Mouse (Mus musculus) heart, postnatal 14 days (tissue): ENCODE data around the gene G6pc3. TPM values are rescaled to one million over a fixed set of nuclear protein-coding genes. Genes with fewer than 3 reads are reported as not detected.

Source experiments
- DNase-seq, 2 experiments: peaks; one replicate each; pipeline ENCODE4 v3.0.0; 2021 to 2022
- intact Hi-C: fragments of 180-260 bp; cut with DNase I; formaldehyde crosslinking; loops from one replicate; pipeline ENCODE4 v1.15.1; 2025
- total RNA-seq, 2 experiments: library from RNA; stranded (reverse); gene quantifications; 2 replicates each; pipeline ENCODE4 v1.2.3; 2021

G6pc3 gene
- total RNA-seq, 2 experiments from 2014 or later, result 35.0 to 35.7 TPM

GRCm38 (mm10) chr11:102215511-102215910 is 26.1 kb downstream of the G6pc3 start:
- DNase-seq, result peak in 1 of 2 experiments; percentile 10

GRCm38 (mm10) chr11:102216056-102216885 is 26.9 kb downstream of the G6pc3 start:
- intact Hi-C loops, result no loop called here
- DNase-seq, result peak; percentile 68 to 78

More at GRCm38 (mm10) chr11:102215511-102215910, 26.1 kb downstream of the G6pc3 start:
- intact Hi-C loops, result no loop called here

DNA sequence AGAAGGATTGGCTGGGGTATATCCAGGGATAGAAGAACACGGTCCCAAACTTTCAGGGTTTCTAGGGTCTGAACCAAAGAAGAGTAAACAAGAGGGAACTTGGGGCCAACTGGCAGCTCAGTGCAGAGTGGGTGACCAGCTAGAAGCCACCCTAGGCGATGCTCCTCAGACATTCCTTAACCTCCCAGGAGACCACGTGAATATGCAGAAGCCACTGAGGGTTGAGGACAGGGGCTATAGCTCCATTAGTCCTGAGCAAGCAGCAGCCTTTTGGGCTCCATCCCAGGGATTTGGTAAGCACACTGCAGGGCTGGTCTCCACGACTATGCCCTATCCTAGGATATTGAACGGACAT is 27.4 kb downstream of the G6pc3 start:
- intact Hi-C loops, result no loop called here
- no peak for DNase-seq

DNA sequence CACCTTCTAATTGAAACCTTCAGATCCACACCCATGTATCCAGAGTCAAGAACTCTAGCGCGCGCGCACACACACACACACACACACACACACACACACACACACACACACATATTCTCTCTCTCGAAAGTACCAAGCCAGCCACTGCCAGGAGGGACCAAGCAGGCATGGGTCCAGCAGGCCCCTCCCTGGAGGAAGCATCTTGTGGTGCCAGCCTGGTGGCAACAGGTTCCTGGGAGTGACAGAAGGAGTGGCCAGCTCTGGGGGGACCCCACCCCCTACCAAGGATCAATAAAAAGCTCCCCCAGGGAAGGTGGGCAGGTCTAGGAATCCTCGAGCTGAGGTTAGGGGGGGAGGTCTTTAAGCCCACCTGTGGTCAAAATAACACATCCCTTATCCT is 28.0 kb downstream of the G6pc3 start:
- DNase-seq, result peak in 1 of 2 experiments; percentile 26
- intact Hi-C loops, result no loop called here

DNA sequence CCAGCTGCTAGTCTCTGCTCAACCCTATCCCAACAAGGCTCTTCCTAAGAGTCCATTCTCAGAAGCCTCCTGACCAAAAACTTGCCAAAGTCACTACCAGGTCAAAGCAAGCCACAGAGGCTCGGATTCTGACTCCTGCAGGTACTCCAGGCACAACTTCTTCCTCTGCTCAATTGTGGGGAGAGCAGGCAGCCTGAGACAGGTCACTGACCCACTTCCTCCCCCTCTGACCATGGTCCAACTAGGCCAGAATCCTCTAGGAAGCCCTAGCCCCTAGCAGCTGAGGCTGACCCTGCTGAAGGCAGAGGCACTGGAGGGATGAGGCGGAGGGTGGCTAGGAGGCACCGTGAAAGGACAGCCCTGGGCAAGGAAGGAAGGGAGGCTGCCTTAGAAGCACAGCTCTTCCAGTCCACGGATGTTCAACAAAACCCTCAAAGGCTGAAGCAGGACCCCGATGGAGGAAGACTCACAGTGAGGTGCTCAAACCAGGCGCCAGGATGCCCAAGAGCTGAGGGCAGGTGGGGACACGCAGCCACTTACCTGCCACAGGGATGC is 28.5 kb downstream of the G6pc3 start:
- peak in 1 of 2 experiments; percentile 18 for DNase-seq
- intact Hi-C loops, result no loop called here

DNA sequence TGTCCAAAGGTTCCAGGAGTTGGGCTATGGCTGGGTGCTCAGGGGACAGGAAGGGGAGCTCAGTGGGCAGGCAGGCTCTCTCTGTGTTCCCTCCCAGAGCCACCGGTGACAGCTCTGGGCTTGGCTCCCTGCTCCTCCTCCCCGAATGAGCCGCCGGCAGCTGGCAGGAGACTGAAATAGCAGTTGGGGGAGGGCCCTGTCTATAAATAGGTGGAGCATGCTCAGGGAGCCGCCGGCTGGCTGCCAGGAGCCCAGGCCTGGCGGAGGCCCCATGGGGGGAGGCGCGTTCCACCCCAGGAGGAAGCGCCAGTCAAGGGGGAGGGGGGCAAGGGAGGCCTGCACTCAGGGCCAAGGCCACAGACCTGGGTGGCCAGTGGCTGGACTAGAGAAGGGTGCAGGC is 29.4 kb downstream of the G6pc3 start:
- DNase-seq, result peak; percentile 98 to 99
- intact Hi-C loops, result no loop called here

- intact Hi-C loops, result no loop called here
- peak; percentile 28 to 38 for DNase-seq
These were observed 30.0 kb downstream of the G6pc3 start for GRCm38 (mm10) chr11:102219247-102219993.

- intact Hi-C loops, result loop anchor here (5.0 kb wide), 2 partner anchors 33 to 63 kb away; partner anchors contain the start of genes G6pc3, Lsm12 and Tmem101
- DNase-seq, result peak; percentile 85 to 90
These were observed 30.6 kb downstream of the G6pc3 start for GRCm38 (mm10) chr11:102219994-102220346.

DNA sequence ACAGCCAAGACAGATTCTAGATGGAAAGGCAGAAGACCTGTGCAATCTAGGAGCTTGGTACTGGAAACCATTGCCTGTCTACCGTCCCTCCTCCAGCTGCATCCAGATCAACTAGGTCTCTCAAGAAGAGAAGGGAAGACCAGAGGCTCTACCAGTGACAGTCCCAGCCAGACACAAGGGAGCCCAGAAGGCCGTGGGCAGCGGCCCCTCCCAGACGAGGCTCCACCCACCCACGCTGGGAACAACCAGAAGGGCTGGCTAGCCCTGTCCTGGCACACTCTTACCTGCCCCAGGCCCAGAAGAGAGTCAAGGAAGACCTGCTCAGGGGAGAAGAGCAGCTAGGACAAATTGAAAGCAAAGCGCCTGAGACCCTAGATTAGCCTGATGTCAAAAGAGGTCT is 31.0 kb downstream of the G6pc3 start:
- intact Hi-C loops, result loop anchor here (5.0 kb wide), 2 partner anchors 33 to 63 kb away; partner anchors contain the start of genes G6pc3, Lsm12 and Tmem101
- DNase-seq, result peak in 1 of 2 experiments; percentile 15

GRCm38 (mm10) chr11:102221243-102221953 is 32.0 kb downstream of the G6pc3 start:
- intact Hi-C loops, result loop anchor here (5.0 kb wide), 2 partner anchors 34 to 64 kb away; partner anchors contain the start of genes G6pc3, Lsm12 and Tmem101
- DNase-seq, result peak in 1 of 2 experiments; percentile 2

DNA sequence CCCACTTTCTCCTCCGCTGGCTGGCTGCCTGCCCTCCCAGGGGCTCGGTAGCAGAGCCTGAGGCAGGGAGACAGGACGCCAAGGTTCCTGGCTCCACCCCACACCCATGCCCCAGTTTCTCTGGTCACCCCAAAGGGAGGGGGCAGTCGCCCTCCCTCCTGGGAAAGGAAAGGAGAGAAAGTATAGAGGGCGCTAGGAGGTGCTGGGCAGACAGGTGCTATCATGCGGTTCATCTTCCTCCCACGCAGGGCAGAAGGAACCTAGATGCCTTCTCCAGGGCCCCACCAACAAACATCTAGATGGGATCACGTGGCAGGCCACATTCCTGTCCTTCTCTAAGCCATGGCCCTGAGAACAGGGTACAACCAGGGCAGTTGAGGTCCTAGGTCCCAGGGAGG is 32.5 kb downstream of the G6pc3 start:
- DNase-seq, result peak in 1 of 2 experiments; percentile 7
- intact Hi-C loops, result loop anchor here (5.0 kb wide), 2 partner anchors 35 to 65 kb away; partner anchors contain the start of genes G6pc3, Lsm12 and Tmem101

- intact Hi-C loops, result loop anchor here (5.0 kb wide), 2 partner anchors 36 to 66 kb away; partner anchors contain the start of genes G6pc3, Lsm12 and Tmem101
- peak; percentile 57 to 73 for DNase-seq
These were observed 33.7 kb downstream of the G6pc3 start for GRCm38 (mm10) chr11:102223166-102223565.

DNA sequence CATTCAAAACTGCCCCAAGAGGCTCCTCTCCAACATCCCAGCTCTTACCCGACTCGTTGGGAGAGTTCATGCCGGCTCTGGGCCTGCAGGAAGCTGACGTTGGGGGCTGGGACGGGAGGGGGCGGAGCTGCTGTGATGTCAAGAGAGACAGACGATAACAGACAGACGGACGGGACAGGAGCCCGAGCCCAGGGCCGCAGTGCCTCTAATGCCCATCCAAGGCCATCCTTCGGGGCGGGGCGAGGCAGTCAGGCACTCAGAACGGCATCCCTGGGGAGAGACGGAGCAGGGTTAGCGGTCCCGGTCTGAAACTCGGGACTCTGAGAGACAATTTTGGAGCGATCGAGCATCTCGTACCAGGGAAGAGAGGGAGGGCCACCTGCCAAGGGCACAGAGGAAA is 35.3 kb downstream of the G6pc3 start:
- intact Hi-C loops, result loop anchor here (5.0 kb wide), 2 partner anchors 37 to 67 kb away; partner anchors contain the start of genes G6pc3, Lsm12 and Tmem101
- peak; percentile 40 to 46 for DNase-seq

DNA sequence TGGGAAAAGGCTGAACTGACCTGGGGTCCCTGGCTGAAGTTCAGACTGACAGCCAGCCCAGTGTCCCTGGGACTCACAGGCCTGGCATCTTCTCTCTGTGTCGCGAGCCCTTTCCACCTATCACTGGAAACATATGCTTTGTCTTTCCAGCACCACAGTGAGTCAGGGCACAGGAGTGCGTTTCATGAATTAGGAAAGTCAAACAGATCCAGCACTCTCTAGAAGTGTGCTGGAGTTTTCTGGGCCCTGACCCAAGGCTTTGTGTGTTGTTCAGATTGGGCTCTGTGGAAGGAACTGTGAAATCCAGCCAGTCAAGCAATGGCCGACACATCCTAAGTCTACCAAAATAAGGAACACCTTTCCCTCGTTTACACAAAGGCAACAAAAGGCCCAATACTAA is 35.8 kb downstream of the G6pc3 start:
- DNase-seq, result peak in 1 of 2 experiments; percentile 2
- intact Hi-C loops, result no loop called here

- intact Hi-C loops, result no loop called here
These were observed 36.9 kb downstream of the G6pc3 start for GRCm38 (mm10) chr11:102226067-102226978.

DNA sequence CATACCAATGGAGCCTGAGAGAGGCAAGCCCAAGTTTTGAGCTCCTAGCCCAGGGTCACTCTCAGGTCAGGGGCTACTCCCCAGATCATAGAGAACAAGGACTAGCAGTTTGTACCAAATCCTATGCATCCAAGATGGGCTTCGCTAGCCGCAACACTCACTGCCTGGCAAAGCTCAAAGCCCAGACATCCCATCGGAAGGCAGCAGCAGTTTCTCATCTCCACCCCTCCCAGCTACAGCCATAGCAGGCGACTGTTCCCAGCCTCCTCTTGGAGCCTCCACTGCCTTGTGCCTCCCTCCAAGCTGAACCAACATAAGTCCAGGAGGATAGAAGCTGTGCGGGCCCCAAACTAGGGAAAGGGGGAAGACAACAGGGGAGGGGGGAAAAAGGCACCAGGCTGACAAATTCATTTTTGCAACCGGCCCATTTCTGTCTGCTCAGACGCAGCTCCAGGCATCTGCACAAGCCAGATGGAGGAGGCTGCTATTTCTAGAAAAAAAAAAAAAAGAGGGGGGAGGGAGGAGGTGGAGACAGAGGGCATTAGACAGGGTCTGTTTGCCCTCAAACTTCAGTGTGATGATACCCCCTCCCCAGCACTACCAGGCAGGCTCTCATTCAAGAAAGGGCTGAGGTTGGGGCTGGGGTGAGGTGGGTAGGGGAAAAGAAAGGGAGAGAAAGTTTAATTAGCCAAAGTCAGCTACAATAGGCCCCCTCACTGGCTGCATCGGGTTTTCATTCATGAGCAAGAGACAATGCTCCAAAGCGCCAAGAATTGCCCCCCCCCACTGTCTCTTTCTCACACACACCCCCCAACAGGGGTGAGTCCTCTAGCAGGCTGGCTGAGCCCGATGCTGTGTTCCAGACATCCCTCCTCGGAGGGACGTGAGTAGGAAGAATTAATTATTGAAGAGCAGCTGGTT is 38.1 kb downstream of the G6pc3 start:
- DNase-seq, result no peak
- intact Hi-C loops, result loop anchor here (2.0 kb wide), 1 partner anchor 17 kb away; no protein-coding TSS in a partner anchor

More at GRCm38 (mm10) chr11:102226067-102226978, 36.9 kb downstream of the G6pc3 start:
- DNase-seq, result peak in 1 of 2 experiments; percentile 8

- no peak for DNase-seq
- intact Hi-C loops, result loop anchor here (2.0 kb wide), 1 partner anchor 17 kb away; no protein-coding TSS in a partner anchor
These were observed 38.7 kb downstream of the G6pc3 start for GRCm38 (mm10) chr11:102228191-102228545.
